Mouse (Mus musculus): ENCODE measurements around the gene Sh3bp5. TPM values are rescaled to one million over a fixed set of nuclear protein-coding genes. Genes with fewer than 3 reads are reported as not detected.

Gene Sh3bp5
- polyA plus RNA-seq, 1 experiment from 2014 or later: 33.9 TPM

DNA sequence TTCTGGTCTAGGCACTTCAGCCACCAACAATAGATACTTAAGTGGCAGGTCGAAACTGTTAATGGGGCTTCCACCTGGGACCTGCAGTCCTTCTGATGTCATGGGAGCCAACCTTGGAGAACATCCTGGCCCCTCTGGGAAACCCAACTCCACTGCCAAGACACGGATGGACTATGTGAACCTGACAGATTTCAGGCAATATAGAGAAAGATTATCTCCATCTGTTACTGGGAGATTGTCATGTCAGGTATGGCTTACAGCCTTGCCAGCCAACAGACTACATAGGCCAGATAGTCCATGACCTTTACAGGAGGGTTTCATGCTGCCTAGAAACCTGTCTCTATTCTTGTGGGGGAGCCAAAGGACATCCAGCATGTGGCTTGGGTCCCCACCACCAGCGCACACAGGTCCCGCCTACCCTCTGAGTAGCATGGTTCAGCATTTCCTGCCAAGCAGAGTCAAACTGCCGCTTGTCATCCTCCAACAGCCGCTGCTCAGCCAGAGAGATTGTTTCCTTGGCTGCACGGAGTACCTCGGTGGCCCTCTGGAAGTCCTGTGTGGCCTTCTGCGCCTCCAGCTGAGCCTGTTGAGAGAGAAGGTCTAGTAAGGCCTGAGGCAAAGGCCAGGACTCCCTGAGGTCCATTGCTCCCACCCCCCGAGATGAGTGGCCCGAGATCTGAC, 48.4 kb downstream of the Sh3bp5 start:
- H3K9ac ChIP-seq (ENCODE audit: low read length): no peak overlapping the region
- 86% methylated on average over 11 of the region's 11 CpGs for WGBS
- H3K9me3 ChIP-seq (replicated peaks; ENCODE audit: control insufficient read depth, low read length): no peaks in the 10 kb centered on the region
- H3K36me3 ChIP-seq (ENCODE audit: control insufficient read depth, insufficient read depth, low read length): peaks cover 16% of the 10 kb centered on the region
- H3K4me1 ChIP-seq (ENCODE audit: control insufficient read depth, insufficient read depth, low read length): no peaks in the 10 kb centered on the region
- no peak for ATAC-seq
- H3K27ac ChIP-seq (ENCODE audit: low read depth, low read length): no peak overlapping the region
- DNase-seq (ENCODE audit: low spot score): no peak
- no peaks in the 10 kb centered on the region for H3K27me3 ChIP-seq (replicated peaks; ENCODE audit: control insufficient read depth, insufficient read depth, low read length)
- no peak overlapping the region for H3K4me3 ChIP-seq (ENCODE audit: low read depth, low read length)
- H3K4me2 ChIP-seq (ENCODE audit: low read length): no peak overlapping the region

DNA sequence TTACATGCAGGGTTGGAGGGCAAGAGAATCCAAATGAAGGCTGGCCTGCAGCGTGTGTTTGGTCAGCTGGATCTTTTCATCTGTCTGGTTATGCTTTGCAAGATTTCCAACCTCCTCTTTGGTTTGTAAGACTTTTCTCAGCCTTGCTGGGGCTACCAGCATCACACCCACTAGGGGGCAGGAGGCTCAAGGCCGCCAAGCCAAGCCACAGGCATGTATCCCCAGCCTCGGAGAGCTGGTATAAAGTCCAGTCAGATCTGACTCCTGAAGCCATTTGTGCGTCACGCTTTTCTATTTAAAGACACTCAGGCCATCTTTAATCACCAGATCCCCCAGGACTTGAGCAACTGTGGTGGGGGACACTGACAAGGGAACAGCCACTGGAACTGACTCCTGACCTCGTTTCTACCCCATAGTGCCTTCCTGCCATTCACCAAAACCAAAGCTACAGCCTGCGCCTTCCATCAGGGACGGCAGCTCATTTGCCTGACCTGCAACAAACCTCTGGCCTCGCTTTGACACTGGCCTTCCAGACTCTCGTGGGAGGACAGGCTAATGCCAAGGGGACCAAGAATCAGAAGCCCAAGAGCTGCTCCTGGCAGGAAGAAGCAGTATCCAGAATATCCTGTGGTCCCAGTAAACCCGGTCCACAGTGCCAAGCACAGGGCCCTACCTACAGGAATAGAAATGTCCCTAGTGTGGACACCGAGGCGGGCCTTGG, 49.7 kb downstream of the Sh3bp5 start:
- ATAC-seq: no peak
- peaks cover 18% of the 10 kb centered on the region for H3K36me3 ChIP-seq (ENCODE audit: control insufficient read depth, insufficient read depth, low read length)
- no peaks in the 10 kb centered on the region for H3K4me1 ChIP-seq (ENCODE audit: control insufficient read depth, insufficient read depth, low read length)
- no peak overlapping the region for H3K27ac ChIP-seq (ENCODE audit: low read depth, low read length)
- H3K9ac ChIP-seq (ENCODE audit: low read length): no peak overlapping the region
- H3K4me2 ChIP-seq (ENCODE audit: low read length): no peak overlapping the region
- H3K9me3 ChIP-seq (replicated peaks; ENCODE audit: control insufficient read depth, low read length): no peaks in the 10 kb centered on the region
- no peaks in the 10 kb centered on the region for H3K27me3 ChIP-seq (replicated peaks; ENCODE audit: control insufficient read depth, insufficient read depth, low read length)
- WGBS: 59% methylated on average over 13 of the region's 13 CpGs
- no peak overlapping the region for H3K4me3 ChIP-seq (ENCODE audit: low read depth, low read length)
- peak; percentile 55 for DNase-seq (ENCODE audit: low spot score)

GRCm38 (mm10) chr14:31385406-31385805, 50.5 kb downstream of the Sh3bp5 start:
- no peak for DNase-seq (ENCODE audit: low spot score)
- Histone ChIP-seq H3K27ac (ENCODE audit: low read depth, low read length) (no peak overlapping the region), H3K27me3 (replicated peaks; ENCODE audit: control insufficient read depth, insufficient read depth, low read length) (no peaks in the 10 kb centered on the region), H3K4me2 (ENCODE audit: low read length) (no peak overlapping the region), H3K4me3 (ENCODE audit: low read depth, low read length) (no peak overlapping the region), H3K4me1 (ENCODE audit: control insufficient read depth, insufficient read depth, low read length) (no peaks in the 10 kb centered on the region), H3K9ac (ENCODE audit: low read length) (no peak overlapping the region), H3K36me3 (ENCODE audit: control insufficient read depth, insufficient read depth, low read length) (peaks cover 18% of the 10 kb centered on the region), H3K9me3 (replicated peaks; ENCODE audit: control insufficient read depth, low read length) (no peaks in the 10 kb centered on the region)
- ATAC-seq: no peak
- 90% methylated on average over 5 of the region's 5 CpGs for WGBS

DNA sequence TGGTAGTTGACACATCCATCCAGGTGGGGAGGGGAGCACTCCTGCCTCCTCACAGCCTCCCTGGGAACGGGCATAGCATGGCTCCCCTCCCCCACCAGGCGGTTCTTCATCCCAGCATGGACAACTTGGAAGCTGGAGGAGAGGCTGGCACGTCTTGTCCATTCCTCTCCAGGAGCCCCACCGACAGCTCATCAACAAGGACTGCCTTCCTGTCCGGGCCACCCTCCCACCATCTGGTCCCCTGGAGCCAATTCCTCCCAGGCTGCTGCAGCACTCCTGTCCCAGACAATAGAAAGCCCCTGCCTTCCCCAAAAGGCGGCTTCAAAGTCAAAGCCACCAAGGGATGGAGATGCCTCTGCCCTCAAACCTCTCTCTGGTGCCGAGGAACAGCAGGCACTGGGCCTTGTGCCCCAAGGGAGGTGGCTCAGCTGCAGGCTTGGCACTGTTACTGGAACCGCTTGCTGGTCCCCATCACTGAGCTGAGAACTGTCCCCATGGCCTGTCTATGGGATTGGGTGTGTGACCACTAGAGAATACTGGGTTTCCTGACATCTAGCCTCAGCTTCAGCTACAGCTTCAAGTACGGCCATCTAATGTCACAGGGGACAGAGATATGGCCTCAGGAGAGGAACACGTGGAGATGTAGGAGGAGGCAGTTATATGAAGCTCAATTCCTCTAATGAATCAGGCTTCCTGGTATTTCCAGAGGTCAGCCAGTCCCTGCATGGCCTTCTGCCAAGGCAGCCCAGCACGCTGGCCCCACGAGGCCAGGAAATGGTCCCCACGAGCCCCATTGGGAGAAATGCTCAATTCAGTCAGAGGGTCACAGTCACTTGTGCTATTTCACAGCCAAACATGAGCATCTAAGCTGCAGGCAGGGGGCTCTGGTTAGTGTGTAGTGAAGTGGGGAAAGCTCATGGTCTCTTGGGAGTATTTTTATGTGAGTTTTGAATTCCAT, 51.2 kb downstream of the Sh3bp5 start:
- H3K27ac ChIP-seq (ENCODE audit: low read depth, low read length): no peak overlapping the region
- no peak overlapping the region for H3K9ac ChIP-seq (ENCODE audit: low read length)
- no peaks in the 10 kb centered on the region for H3K9me3 ChIP-seq (replicated peaks; ENCODE audit: control insufficient read depth, low read length)
- ATAC-seq: no peak
- WGBS: 72% methylated on average over 13 of the region's 13 CpGs
- no peak for DNase-seq (ENCODE audit: low spot score)
- no peak overlapping the region for H3K4me3 ChIP-seq (ENCODE audit: low read depth, low read length)
- no peaks in the 10 kb centered on the region for H3K4me1 ChIP-seq (ENCODE audit: control insufficient read depth, insufficient read depth, low read length)
- H3K36me3 ChIP-seq (ENCODE audit: control insufficient read depth, insufficient read depth, low read length): peaks cover 18% of the 10 kb centered on the region
- H3K4me2 ChIP-seq (ENCODE audit: low read length): no peak overlapping the region
- H3K27me3 ChIP-seq (replicated peaks; ENCODE audit: control insufficient read depth, insufficient read depth, low read length): no peaks in the 10 kb centered on the region

DNA sequence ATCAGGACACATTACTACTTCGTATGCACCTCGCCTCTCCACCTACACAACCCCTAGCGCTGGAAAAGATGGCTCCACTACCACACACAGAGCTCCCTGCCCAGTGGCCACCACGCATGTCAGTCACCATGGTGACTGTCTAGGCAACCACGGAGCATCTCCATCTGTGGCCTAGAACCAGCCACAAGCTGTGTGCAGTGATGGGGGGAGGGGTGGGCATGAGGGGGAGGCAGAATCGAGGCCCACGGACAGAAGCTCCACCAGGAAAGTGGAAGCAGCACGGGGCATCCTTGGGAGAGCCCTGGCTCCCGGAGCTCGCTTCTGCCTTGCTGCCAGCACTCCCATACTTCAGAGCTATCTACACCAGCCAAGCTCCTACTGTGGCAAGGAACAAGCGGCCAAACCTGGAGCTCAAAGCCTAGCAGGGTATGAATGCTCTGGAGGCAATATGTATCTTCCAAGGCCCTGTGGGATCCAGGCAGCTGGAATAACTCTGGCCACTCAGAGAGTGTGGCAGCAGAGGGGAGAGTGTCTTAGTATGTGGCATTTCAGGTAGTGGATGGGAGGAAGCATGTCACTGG, 52.3 kb downstream of the Sh3bp5 start:
- H3K27ac ChIP-seq (ENCODE audit: low read depth, low read length): no peak overlapping the region
- no peak overlapping the region for H3K4me3 ChIP-seq (ENCODE audit: low read depth, low read length)
- DNase-seq (ENCODE audit: low spot score) (no peak), ATAC-seq (no peak)
- H3K36me3 ChIP-seq (ENCODE audit: control insufficient read depth, insufficient read depth, low read length): peaks cover 26% of the 10 kb centered on the region
- no peaks in the 10 kb centered on the region for H3K27me3 ChIP-seq (replicated peaks; ENCODE audit: control insufficient read depth, insufficient read depth, low read length)
- no peaks in the 10 kb centered on the region for H3K4me1 ChIP-seq (ENCODE audit: control insufficient read depth, insufficient read depth, low read length)
- no peaks in the 10 kb centered on the region for H3K9me3 ChIP-seq (replicated peaks; ENCODE audit: control insufficient read depth, low read length)
- H3K4me2 ChIP-seq (ENCODE audit: low read length): no peak overlapping the region
- 84% methylated on average over 11 of the region's 11 CpGs for WGBS
- no peak overlapping the region for H3K9ac ChIP-seq (ENCODE audit: low read length)

DNA sequence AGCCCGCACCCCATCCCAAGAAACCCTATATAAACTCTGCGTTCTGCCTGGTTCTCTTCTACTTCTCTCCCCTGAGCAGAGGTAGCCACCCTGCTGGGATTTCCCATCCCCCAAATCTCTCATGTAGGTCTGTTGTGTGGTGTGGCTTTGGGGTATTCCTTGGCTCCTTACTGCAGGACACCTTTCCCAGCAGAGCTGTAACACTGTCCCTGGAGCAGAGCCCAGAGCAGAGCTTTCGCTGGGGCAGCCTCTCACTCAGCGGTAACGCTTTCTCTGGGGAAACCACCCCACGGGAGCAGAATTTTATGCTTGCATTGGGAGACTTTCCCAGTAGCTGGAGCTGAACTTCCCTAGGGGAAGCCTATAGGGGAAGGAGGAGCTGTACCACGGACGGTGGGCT, 53.6 kb downstream of the Sh3bp5 start:
- ATAC-seq: no peak
- Histone ChIP-seq H3K27ac (ENCODE audit: low read depth, low read length) (no peak overlapping the region), H3K4me1 (ENCODE audit: control insufficient read depth, insufficient read depth, low read length) (no peaks in the 10 kb centered on the region), H3K4me2 (ENCODE audit: low read length) (no peak overlapping the region), H3K4me3 (ENCODE audit: low read depth, low read length) (no peak overlapping the region), H3K9ac (ENCODE audit: low read length) (no peak overlapping the region), H3K9me3 (replicated peaks; ENCODE audit: control insufficient read depth, low read length) (no peaks in the 10 kb centered on the region), H3K36me3 (ENCODE audit: control insufficient read depth, insufficient read depth, low read length) (peaks cover 36% of the 10 kb centered on the region), H3K27me3 (replicated peaks; ENCODE audit: control insufficient read depth, insufficient read depth, low read length) (no peaks in the 10 kb centered on the region)
- DNase-seq (ENCODE audit: low spot score): no peak
- 84% methylated on average over 8 of the region's 8 CpGs for WGBS

GRCm38 (mm10) chr14:31376331-31376730, 59.5 kb downstream of the Sh3bp5 start:
- ATAC-seq (no peak), DNase-seq (ENCODE audit: low spot score) (no peak)
- H3K9ac ChIP-seq (ENCODE audit: low read length): no peak overlapping the region
- H3K36me3 ChIP-seq (ENCODE audit: control insufficient read depth, insufficient read depth, low read length): peaks cover 76% of the 10 kb centered on the region
- H3K27me3 ChIP-seq (replicated peaks; ENCODE audit: control insufficient read depth, insufficient read depth, low read length): no peaks in the 10 kb centered on the region
- 85% methylated on average over 3 of the region's 3 CpGs for WGBS
- H3K4me1 ChIP-seq (ENCODE audit: control insufficient read depth, insufficient read depth, low read length): no peaks in the 10 kb centered on the region
- no peaks in the 10 kb centered on the region for H3K9me3 ChIP-seq (replicated peaks; ENCODE audit: control insufficient read depth, low read length)
- no peak overlapping the region for H3K4me3 ChIP-seq (ENCODE audit: low read depth, low read length)
- no peak overlapping the region for H3K4me2 ChIP-seq (ENCODE audit: low read length)
- H3K27ac ChIP-seq (ENCODE audit: low read depth, low read length): no peak overlapping the region

- Histone ChIP-seq H3K4me1 (ENCODE audit: control insufficient read depth, insufficient read depth, low read length) (no peaks in the 10 kb centered on the region), H3K27ac (ENCODE audit: low read depth, low read length) (no peak overlapping the region), H3K4me3 (ENCODE audit: low read depth, low read length) (no peak overlapping the region), H3K36me3 (ENCODE audit: control insufficient read depth, insufficient read depth, low read length) (peaks cover 94% of the 10 kb centered on the region), H3K27me3 (replicated peaks; ENCODE audit: control insufficient read depth, insufficient read depth, low read length) (no peaks in the 10 kb centered on the region), H3K9ac (ENCODE audit: low read length) (no peak overlapping the region), H3K4me2 (ENCODE audit: low read length) (no peak overlapping the region), H3K9me3 (replicated peaks; ENCODE audit: control insufficient read depth, low read length) (no peaks in the 10 kb centered on the region)
- DNase-seq (ENCODE audit: low spot score) (no peak), ATAC-seq (no peak)
- 94% methylated on average over 6 of the region's 6 CpGs for WGBS
Observed at GRCm38 (mm10) chr14:31374390-31374789, 61.5 kb downstream of the Sh3bp5 start.
